Mouse (Mus musculus): ENCODE data around the gene Syne1. TPM values are rescaled to one million over a fixed set of nuclear protein-coding genes. Genes with fewer than 3 reads are reported as not detected.
A peak's percentile ranks its signal among the peaks of the same experiment; 100 is the strongest.
"Not testable (repeated sequence)": the region's sequence is repeated elsewhere in the genome, so short reads cannot be mapped to it uniquely, and the experiment has no call there.

Syne1 gene
- total RNA-seq, 1 experiment: 7.1 TPM

GRCm38 (mm10) chr10:5512285-5512684, 39.0 kb downstream of the Syne1 start:
- DNase-seq (ENCODE audit: low read depth, low spot score): no peak
- no peak overlapping the region for H3K4me3 ChIP-seq (ENCODE audit: insufficient read depth in 1 of 2, low read depth in 1 of 2, low read length in 2 of 2, poor library complexity in 1 of 2, severe bottlenecking in 1 of 2)
- TF ChIP-seq MAFK (IDR thresholded peaks at IDR 0.05; ENCODE audit: insufficient read depth, low read depth, low read length): no peak
- peak; percentile 47; the same call in 1 of the 2 replicates for TF ChIP-seq ZC3H11A (IDR thresholded peaks at IDR 0.05; ENCODE audit: borderline replicate concordance, low read depth, low read length)

DNA sequence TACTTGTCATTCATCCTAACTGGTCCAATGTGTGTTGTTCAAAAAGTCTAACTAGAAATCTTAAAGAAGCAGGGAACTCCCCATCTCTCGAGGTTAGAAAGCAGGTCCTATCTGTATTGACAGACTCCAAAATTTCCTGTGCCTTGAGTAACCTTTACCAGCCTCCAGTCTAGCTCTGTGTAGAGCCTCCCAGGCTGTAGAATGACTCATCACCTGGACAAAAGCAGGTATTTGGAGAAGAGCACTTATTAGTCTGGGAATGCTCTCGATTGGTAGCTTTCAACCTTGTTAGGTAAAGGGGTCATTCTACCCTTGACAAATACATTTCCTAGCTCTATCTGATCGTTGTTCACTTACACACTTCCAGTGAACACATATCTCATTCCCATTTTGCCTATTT, 39.9 kb downstream of the Syne1 start:
- H3K4me1 ChIP-seq (ENCODE audit: control insufficient read depth in 2 of 2, insufficient read depth in 2 of 2, low read length in 2 of 2, poor library complexity in 1 of 2): peaks cover 0 to 2% of the 10 kb centered on the region in 2 experiments; a peak in 1 of 4 replicates
- H3K27ac ChIP-seq (ENCODE audit: insufficient read depth, low read depth, low read length, poor library complexity, severe bottlenecking): no peak overlapping the region
- H3K9ac ChIP-seq (ENCODE audit: insufficient read depth, low read depth, low read length, poor library complexity, severe bottlenecking): no peak overlapping the region
- TF ChIP-seq HCFC1 (IDR thresholded peaks at IDR 0.05; ENCODE audit: borderline replicate concordance, insufficient read depth, low read length): no peak
- TF ChIP-seq CHD2 (IDR thresholded peaks at IDR 0.05; ENCODE audit: low read depth, low read length): no peak
- TF ChIP-seq ZC3H11A (IDR thresholded peaks at IDR 0.05; ENCODE audit: borderline replicate concordance, low read depth, low read length): no peak
- no peak for TF ChIP-seq ZNF384 (IDR thresholded peaks at IDR 0.05; ENCODE audit: low read depth, low read length)
- no peak for TF ChIP-seq MAFK (IDR thresholded peaks at IDR 0.05; ENCODE audit: insufficient read depth, low read depth, low read length)
- no peak overlapping the region for H3K4me3 ChIP-seq (ENCODE audit: insufficient read depth in 1 of 2, low read depth in 1 of 2, low read length in 2 of 2, poor library complexity in 1 of 2, severe bottlenecking in 1 of 2)
- DNase-seq (ENCODE audit: low read depth, low spot score): no peak
- no peaks in the 10 kb centered on the region for H3K36me3 ChIP-seq (ENCODE audit: control insufficient read depth, insufficient read depth, low read length, poor library complexity, severe bottlenecking)
- no peaks in the 10 kb centered on the region for H3K9me3 ChIP-seq (ENCODE audit: control insufficient read depth, insufficient read depth, low read depth, low read length)
- in situ Hi-C loops (cut with MboI; ENCODE audit: low sequenced_read_pairs in 2 of 2, unreplicated experiment in 2 of 2): no loop called here

More at GRCm38 (mm10) chr10:5512285-5512684, 39.0 kb downstream of the Syne1 start:
- H3K36me3 ChIP-seq (ENCODE audit: control insufficient read depth, insufficient read depth, low read length, poor library complexity, severe bottlenecking): no peaks in the 10 kb centered on the region
- no peak overlapping the region for H3K9ac ChIP-seq (ENCODE audit: insufficient read depth, low read depth, low read length, poor library complexity, severe bottlenecking)
- peaks cover 0 to 2% of the 10 kb centered on the region in 2 experiments; a peak in 1 of 4 replicates for H3K4me1 ChIP-seq (ENCODE audit: control insufficient read depth in 2 of 2, insufficient read depth in 2 of 2, low read length in 2 of 2, poor library complexity in 1 of 2)
- no peaks in the 10 kb centered on the region for H3K9me3 ChIP-seq (ENCODE audit: control insufficient read depth, insufficient read depth, low read depth, low read length)
- in situ Hi-C loops (cut with MboI; ENCODE audit: low sequenced_read_pairs in 2 of 2, unreplicated experiment in 2 of 2): no loop called here
- H3K27ac ChIP-seq (ENCODE audit: insufficient read depth, low read depth, low read length, poor library complexity, severe bottlenecking): no peak overlapping the region

- no peak overlapping the region for H3K9ac ChIP-seq (ENCODE audit: insufficient read depth, low read depth, low read length, poor library complexity, severe bottlenecking)
- TF ChIP-seq ZNF384 (IDR thresholded peaks at IDR 0.05; ENCODE audit: low read depth, low read length): no peak
- TF ChIP-seq CHD2 (IDR thresholded peaks at IDR 0.05; ENCODE audit: low read depth, low read length): no peak
- no peak for TF ChIP-seq HCFC1 (IDR thresholded peaks at IDR 0.05; ENCODE audit: borderline replicate concordance, insufficient read depth, low read length)
- no peak for TF ChIP-seq ZC3H11A (IDR thresholded peaks at IDR 0.05; ENCODE audit: borderline replicate concordance, low read depth, low read length)
- TF ChIP-seq MAFK (IDR thresholded peaks at IDR 0.05; ENCODE audit: insufficient read depth, low read depth, low read length): no peak
- H3K4me3 ChIP-seq (ENCODE audit: insufficient read depth in 1 of 2, low read depth in 1 of 2, low read length in 2 of 2, poor library complexity in 1 of 2, severe bottlenecking in 1 of 2): no peak overlapping the region
- no peak overlapping the region for H3K27ac ChIP-seq (ENCODE audit: insufficient read depth, low read depth, low read length, poor library complexity, severe bottlenecking)
- in situ Hi-C loops (cut with MboI; ENCODE audit: low sequenced_read_pairs in 2 of 2, unreplicated experiment in 2 of 2): no loop called here
- DNase-seq (ENCODE audit: low read depth, low spot score): no peak
- no peaks in the 10 kb centered on the region for H3K4me1 ChIP-seq (ENCODE audit: control insufficient read depth in 2 of 2, insufficient read depth in 2 of 2, low read length in 2 of 2, poor library complexity in 1 of 2)
- no peaks in the 10 kb centered on the region for H3K36me3 ChIP-seq (ENCODE audit: control insufficient read depth, insufficient read depth, low read length, poor library complexity, severe bottlenecking)
- no peaks in the 10 kb centered on the region for H3K9me3 ChIP-seq (ENCODE audit: control insufficient read depth, insufficient read depth, low read depth, low read length)
These were observed 43.8 kb downstream of the Syne1 start for GRCm38 (mm10) chr10:5507478-5507877.

DNA sequence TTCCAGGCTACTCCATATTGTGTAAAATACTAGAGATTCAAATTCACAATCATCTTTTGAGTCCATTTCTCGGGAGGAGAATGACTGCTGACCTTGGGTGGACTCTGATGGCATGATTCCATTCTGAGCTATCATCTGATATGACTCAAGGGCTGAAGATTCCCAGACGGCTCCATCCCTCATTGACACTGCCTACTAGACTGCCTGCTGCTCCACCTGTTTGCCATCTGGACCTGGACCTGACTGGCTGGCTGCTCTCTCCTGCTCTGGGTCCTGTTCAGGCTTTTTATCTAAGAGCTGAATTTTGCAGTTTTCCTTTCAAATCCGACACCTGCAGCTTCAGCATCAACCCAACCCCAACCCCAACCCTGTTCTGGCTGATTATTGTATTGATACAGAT, 46.5 kb downstream of the Syne1 start:
- Histone ChIP-seq H3K36me3 (ENCODE audit: control insufficient read depth, insufficient read depth, low read length, poor library complexity, severe bottlenecking) (no peaks in the 10 kb centered on the region), H3K9me3 (ENCODE audit: control insufficient read depth, insufficient read depth, low read depth, low read length) (no peaks in the 10 kb centered on the region), H3K4me3 (ENCODE audit: insufficient read depth in 1 of 2, low read depth in 1 of 2, low read length in 2 of 2, poor library complexity in 1 of 2, severe bottlenecking in 1 of 2) (no peak overlapping the region), H3K9ac (ENCODE audit: insufficient read depth, low read depth, low read length, poor library complexity, severe bottlenecking) (no peak overlapping the region), H3K27ac (ENCODE audit: insufficient read depth, low read depth, low read length, poor library complexity, severe bottlenecking) (no peak overlapping the region), H3K4me1 (ENCODE audit: control insufficient read depth in 2 of 2, insufficient read depth in 2 of 2, low read length in 2 of 2, poor library complexity in 1 of 2) (no peaks in the 10 kb centered on the region)
- no peak for TF ChIP-seq ZC3H11A (IDR thresholded peaks at IDR 0.05; ENCODE audit: borderline replicate concordance, low read depth, low read length)
- TF ChIP-seq HCFC1 (IDR thresholded peaks at IDR 0.05; ENCODE audit: borderline replicate concordance, insufficient read depth, low read length): no peak
- no peak for TF ChIP-seq MAFK (IDR thresholded peaks at IDR 0.05; ENCODE audit: insufficient read depth, low read depth, low read length)
- TF ChIP-seq ZNF384 (IDR thresholded peaks at IDR 0.05; ENCODE audit: low read depth, low read length): no peak
- no peak for TF ChIP-seq CHD2 (IDR thresholded peaks at IDR 0.05; ENCODE audit: low read depth, low read length)
- no peak for DNase-seq (ENCODE audit: low read depth, low spot score)
- in situ Hi-C loops (cut with MboI; ENCODE audit: low sequenced_read_pairs in 2 of 2, unreplicated experiment in 2 of 2): no loop called here

- H3K9ac ChIP-seq (ENCODE audit: insufficient read depth, low read depth, low read length, poor library complexity, severe bottlenecking): no peak overlapping the region
- H3K9me3 ChIP-seq (ENCODE audit: control insufficient read depth, insufficient read depth, low read depth, low read length): no peaks in the 10 kb centered on the region
- in situ Hi-C loops (cut with MboI; ENCODE audit: low sequenced_read_pairs in 2 of 2, unreplicated experiment in 2 of 2): no loop called here
- H3K36me3 ChIP-seq (ENCODE audit: control insufficient read depth, insufficient read depth, low read length, poor library complexity, severe bottlenecking): no peaks in the 10 kb centered on the region
- H3K4me3 ChIP-seq (ENCODE audit: insufficient read depth in 1 of 2, low read depth in 1 of 2, low read length in 2 of 2, poor library complexity in 1 of 2, severe bottlenecking in 1 of 2): no peak overlapping the region
- TF ChIP-seq ZC3H11A (IDR thresholded peaks at IDR 0.05; ENCODE audit: borderline replicate concordance, low read depth, low read length): no peak
- no peak for TF ChIP-seq MAFK (IDR thresholded peaks at IDR 0.05; ENCODE audit: insufficient read depth, low read depth, low read length)
- TF ChIP-seq ZNF384 (IDR thresholded peaks at IDR 0.05; ENCODE audit: low read depth, low read length): no peak
- no peak for TF ChIP-seq CHD2 (IDR thresholded peaks at IDR 0.05; ENCODE audit: low read depth, low read length)
- DNase-seq (ENCODE audit: low read depth, low spot score): no peak
- H3K4me1 ChIP-seq (ENCODE audit: control insufficient read depth in 2 of 2, insufficient read depth in 2 of 2, low read length in 2 of 2, poor library complexity in 1 of 2): no peaks in the 10 kb centered on the region
- H3K27ac ChIP-seq (ENCODE audit: insufficient read depth, low read depth, low read length, poor library complexity, severe bottlenecking): no peak overlapping the region
These were observed 47.4 kb downstream of the Syne1 start for GRCm38 (mm10) chr10:5503909-5504308.

GRCm38 (mm10) chr10:5499684-5500369, 51.5 kb downstream of the Syne1 start:
- not testable (repeated sequence) for H3K27ac ChIP-seq (ENCODE audit: insufficient read depth, low read depth, low read length, poor library complexity, severe bottlenecking); DNase-seq (ENCODE audit: low read depth, low spot score); H3K36me3 ChIP-seq (ENCODE audit: control insufficient read depth, insufficient read depth, low read length, poor library complexity, severe bottlenecking); H3K9ac ChIP-seq (ENCODE audit: insufficient read depth, low read depth, low read length, poor library complexity, severe bottlenecking); H3K4me1 ChIP-seq (ENCODE audit: control insufficient read depth in 2 of 2, insufficient read depth in 2 of 2, low read length in 2 of 2, poor library complexity in 1 of 2); H3K9me3 ChIP-seq (ENCODE audit: control insufficient read depth, insufficient read depth, low read depth, low read length); H3K4me3 ChIP-seq (ENCODE audit: insufficient read depth in 1 of 2, low read depth in 1 of 2, low read length in 2 of 2, poor library complexity in 1 of 2, severe bottlenecking in 1 of 2)
- in situ Hi-C loops (cut with MboI; ENCODE audit: low sequenced_read_pairs in 2 of 2, unreplicated experiment in 2 of 2): loop anchor here in 1 of 2 experiments (25.0 kb wide), 1 partner anchor 287 kb away; no protein-coding TSS in a partner anchor
